Mouse (Mus musculus) kidney, embryonic 15.5 days (tissue): ENCODE measurements around the gene Ryr2. TPM values are rescaled to one million over a fixed set of nuclear protein-coding genes. Genes with fewer than 3 reads are reported as not detected.

ENCODE experiments used
- ATAC-seq: fragments of 200-750 bp; cut with Nextera tagmentation; replicated peaks from 2 replicates; pipeline ENCODE4 v1.8.0; 2017; ENCODE audit warnings: moderate TSS enrichment; ENCODE audit not compliant: low FRiP score
- H3K27ac ChIP-seq: fragments of 300-500 bp; sonication (generic); 2 replicates; pipeline ENCODE4 v1.5.1; 2015; ENCODE audit warnings: mild to moderate bottlenecking, inconsistent platforms
- H3K27me3 ChIP-seq: fragments of 300-500 bp; sonication (generic); 2 replicates; pipeline ENCODE4 v1.6.1; 2015; ENCODE audit warnings: inconsistent platforms
- H3K36me3 ChIP-seq: fragments of 300-500 bp; sonication (generic); 2 replicates; pipeline ENCODE4 v1.6.1; 2015; ENCODE audit warnings: inconsistent platforms
- H3K4me1 ChIP-seq: fragments of 300-500 bp; sonication (generic); 2 replicates; pipeline ENCODE4 v1.6.1; 2015; ENCODE audit warnings: inconsistent platforms
- H3K4me2 ChIP-seq: fragments of 300-500 bp; sonication (generic); 2 replicates; pipeline ENCODE4 v1.6.1; 2015; ENCODE audit warnings: moderate library complexity, mild to moderate bottlenecking, inconsistent platforms
- H3K4me3 ChIP-seq: fragments of 300-500 bp; sonication (generic); replicated peaks from 2 replicates; pipeline ENCODE4 v1.5.1; 2015; ENCODE audit warnings: mild to moderate bottlenecking, inconsistent platforms
- H3K9ac ChIP-seq: fragments of 300-500 bp; sonication (generic); 2 replicates; pipeline ENCODE4 v1.6.1; 2015; ENCODE audit warnings: mild to moderate bottlenecking, inconsistent platforms
- H3K9me3 ChIP-seq: fragments of 300-500 bp; sonication (generic); replicated peaks from 2 replicates; pipeline ENCODE4 v1.6.1; 2016; ENCODE audit warnings: inconsistent platforms
- WGBS: fragments of 180-500 bp; shearing (Covaris S2); methylation state at CpG from one replicate; pipeline ENCODE4 v1.1.7; 2015; ENCODE audit warnings: mixed read lengths; 5-methylcytosine and 5-hydroxymethylcytosine counted together
- polyA plus RNA-seq: library from polyadenylated mRNA; unstranded; fragments of >200 nt; fragmentation: Nextera tagmentation; extraction: Ambion mirVana; gene quantifications from 2 replicates; pipeline ENCODE4 v1.2.1, GENCODE M21; 2015

Ryr2 gene
- polyA plus RNA-seq, 1 experiment from 2014 or later = 0.42 TPM

- 86% methylated on average over 4 of the region's 4 CpGs for WGBS
- no peaks in the 10 kb centered on the region for H3K27me3 ChIP-seq
- H3K36me3 ChIP-seq = no peaks in the 10 kb centered on the region
- no peak overlapping the region for H3K4me3 ChIP-seq
- H3K4me2 ChIP-seq = no peak overlapping the region
- no peak overlapping the region for H3K27ac ChIP-seq
- no peaks in the 10 kb centered on the region for H3K4me1 ChIP-seq
- ATAC-seq = no peak
- H3K9me3 ChIP-seq = no peaks in the 10 kb centered on the region
- no peak overlapping the region for H3K9ac ChIP-seq
Observed at GRCm38 (mm10) chr13:12029326-12029725, 77.4 kb downstream of the Ryr2 start.

DNA sequence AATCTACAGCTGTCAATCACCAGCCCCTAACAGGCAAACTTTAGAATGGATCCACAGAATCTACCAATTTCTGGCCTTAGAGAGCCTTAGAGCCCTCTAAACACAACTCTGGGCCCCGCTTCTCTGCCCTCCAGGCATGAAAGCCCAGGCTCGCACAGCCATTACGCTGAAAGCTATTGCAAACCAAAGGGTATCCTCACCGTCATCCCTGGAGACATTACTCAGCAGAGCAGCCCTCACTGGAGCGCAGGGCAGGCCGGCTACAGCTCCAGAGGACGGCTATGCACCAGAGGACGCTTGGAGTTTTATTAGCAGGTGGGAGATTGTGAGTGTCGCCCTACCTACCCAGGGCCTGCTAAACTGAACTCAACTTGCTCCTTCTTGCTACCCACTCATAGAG is 88.7 kb downstream of the Ryr2 start:
- WGBS = 82% methylated on average over 9 of the region's 9 CpGs
- no peak for ATAC-seq
- no peaks in the 10 kb centered on the region for H3K27me3 ChIP-seq
- no peak overlapping the region for H3K4me3 ChIP-seq
- H3K36me3 ChIP-seq = no peaks in the 10 kb centered on the region
- no peak overlapping the region for H3K9ac ChIP-seq
- H3K4me1 ChIP-seq = no peaks in the 10 kb centered on the region
- no peak overlapping the region for H3K4me2 ChIP-seq
- no peak overlapping the region for H3K27ac ChIP-seq
- H3K9me3 ChIP-seq = no peaks in the 10 kb centered on the region

DNA sequence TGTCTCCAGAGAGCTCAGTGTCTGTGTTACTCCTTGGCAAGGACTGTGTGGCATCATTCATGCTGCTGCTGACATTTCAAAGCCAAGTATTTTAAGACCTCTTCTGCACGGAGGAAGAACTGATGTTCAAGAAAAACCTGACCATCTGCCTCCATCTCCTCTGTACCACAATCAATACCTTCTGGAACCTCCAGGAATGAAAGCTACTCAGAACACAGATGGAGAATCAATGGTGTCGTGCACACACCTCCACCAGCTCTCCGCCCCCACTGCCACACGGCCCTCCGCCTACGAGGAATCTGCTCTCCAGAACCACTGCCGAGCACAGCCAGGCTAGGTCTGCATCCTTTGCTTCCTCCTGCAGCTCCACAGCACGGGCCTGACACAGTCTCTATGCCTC is 92.8 kb downstream of the Ryr2 start:
- no peak for ATAC-seq
- Histone ChIP-seq H3K9me3 (no peaks in the 10 kb centered on the region), H3K4me3 (no peak overlapping the region), H3K27ac (no peak overlapping the region), H3K36me3 (no peaks in the 10 kb centered on the region), H3K27me3 (no peaks in the 10 kb centered on the region), H3K4me2 (no peak overlapping the region), H3K9ac (no peak overlapping the region), H3K4me1 (no peaks in the 10 kb centered on the region)
- 64% methylated on average over 8 of the region's 8 CpGs for WGBS

DNA sequence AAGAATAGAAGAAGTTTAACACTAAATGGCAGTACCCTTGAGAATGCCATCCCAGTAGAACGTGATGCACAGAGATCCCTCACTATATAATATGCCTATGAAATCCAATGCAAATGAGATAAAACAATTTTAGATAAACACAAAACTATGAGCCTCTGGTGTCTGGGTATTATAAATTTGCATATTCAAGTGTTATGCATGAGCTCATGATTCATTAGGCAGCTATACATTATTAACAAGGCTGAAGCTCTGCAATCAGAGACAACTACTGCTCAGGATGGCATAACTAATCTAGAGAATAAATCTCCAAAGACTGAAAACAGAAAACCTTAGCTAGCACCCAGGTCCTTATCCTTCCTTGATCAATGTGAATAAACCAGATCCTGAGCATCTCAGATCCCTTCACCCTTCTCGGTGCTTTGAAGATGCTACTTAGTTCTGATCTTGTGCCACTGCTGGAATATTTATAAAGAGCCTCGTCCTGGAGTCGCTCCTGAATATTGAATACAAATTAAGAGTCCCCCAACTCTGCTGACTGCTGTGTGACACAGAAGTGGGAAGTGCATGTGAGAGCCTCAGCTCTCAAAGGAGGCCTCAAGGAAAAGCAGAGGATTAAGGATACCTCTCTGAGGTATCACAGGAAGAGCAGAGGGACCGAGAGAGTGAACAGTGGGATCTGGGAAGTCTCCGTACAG is 97.6 kb downstream of the Ryr2 start:
- Histone ChIP-seq H3K4me1 (no peaks in the 10 kb centered on the region), H3K4me2 (no peak overlapping the region), H3K36me3 (no peaks in the 10 kb centered on the region), H3K27ac (no peak overlapping the region), H3K9ac (no peak overlapping the region), H3K4me3 (no peak overlapping the region), H3K9me3 (no peaks in the 10 kb centered on the region), H3K27me3 (no peaks in the 10 kb centered on the region)
- WGBS = 82% methylated on average over 6 of the region's 6 CpGs
- ATAC-seq = no peak

DNA sequence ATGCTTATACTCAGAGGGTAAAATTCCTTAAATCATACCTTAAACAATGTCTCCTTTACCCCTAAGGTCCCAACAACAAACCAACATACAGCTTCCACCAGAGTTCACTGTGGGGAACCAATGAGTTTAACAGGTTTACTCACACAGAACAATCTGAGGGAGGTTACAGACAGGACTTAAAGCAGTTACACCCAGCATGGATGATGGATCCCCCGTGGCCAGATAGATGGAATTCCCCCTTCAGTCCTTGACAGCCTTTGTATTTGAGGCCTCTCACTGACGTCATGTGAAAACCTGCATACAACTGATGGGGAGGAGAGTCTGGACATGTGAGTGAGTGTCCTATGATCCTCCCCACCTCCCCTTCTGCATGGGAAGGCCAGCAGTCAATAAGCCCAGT is 99.2 kb downstream of the Ryr2 start:
- Histone ChIP-seq H3K4me2 (no peak overlapping the region), H3K36me3 (no peaks in the 10 kb centered on the region), H3K4me3 (no peak overlapping the region), H3K9me3 (no peaks in the 10 kb centered on the region), H3K4me1 (no peaks in the 10 kb centered on the region), H3K27me3 (no peaks in the 10 kb centered on the region), H3K9ac (no peak overlapping the region), H3K27ac (no peak overlapping the region)
- no peak for ATAC-seq
- WGBS = 80% methylated on average over 2 of the region's 2 CpGs

DNA sequence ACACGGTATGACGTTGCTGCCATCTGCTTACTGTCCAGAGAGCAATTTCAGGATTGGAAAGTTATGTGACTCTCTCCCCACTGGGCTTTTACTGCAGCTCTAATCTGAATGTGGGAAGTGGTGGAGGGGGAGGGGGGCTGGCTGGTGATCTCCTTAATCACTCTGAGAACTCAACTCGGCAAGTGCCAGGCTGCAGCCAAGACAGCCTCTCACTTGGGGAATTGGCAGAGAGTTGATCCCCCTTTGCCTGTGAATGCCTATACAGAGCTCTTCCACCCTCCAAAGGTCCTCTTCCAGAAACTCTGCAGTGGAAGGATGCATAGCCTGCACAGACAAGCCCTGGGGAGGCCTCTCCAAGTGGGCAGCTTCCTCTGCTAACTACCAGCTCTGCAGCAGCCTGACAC is 104.9 kb downstream of the Ryr2 start:
- no peak overlapping the region for H3K9ac ChIP-seq
- ATAC-seq = no peak
- H3K27ac ChIP-seq = no peak overlapping the region
- H3K4me1 ChIP-seq = no peaks in the 10 kb centered on the region
- H3K36me3 ChIP-seq = no peaks in the 10 kb centered on the region
- no peaks in the 10 kb centered on the region for H3K9me3 ChIP-seq
- H3K4me2 ChIP-seq = no peak overlapping the region
- H3K4me3 ChIP-seq = no peak overlapping the region
- 53% methylated on average over 3 of the region's 3 CpGs for WGBS
- H3K27me3 ChIP-seq = no peaks in the 10 kb centered on the region

- 72% methylated on average over 4 of the region's 4 CpGs for WGBS
- Histone ChIP-seq H3K9me3 (no peaks in the 10 kb centered on the region), H3K4me1 (no peaks in the 10 kb centered on the region), H3K27me3 (no peaks in the 10 kb centered on the region), H3K36me3 (no peaks in the 10 kb centered on the region), H3K4me2 (no peak overlapping the region), H3K9ac (no peak overlapping the region), H3K27ac (no peak overlapping the region), H3K4me3 (no peak overlapping the region)
- ATAC-seq = no peak
Observed at GRCm38 (mm10) chr13:11999851-12000250, 106.9 kb downstream of the Ryr2 start.

- Histone ChIP-seq H3K27me3 (no peaks in the 10 kb centered on the region), H3K27ac (no peak overlapping the region), H3K4me2 (no peak overlapping the region), H3K9ac (no peak overlapping the region), H3K36me3 (no peaks in the 10 kb centered on the region), H3K9me3 (no peaks in the 10 kb centered on the region), H3K4me1 (no peaks in the 10 kb centered on the region), H3K4me3 (no peak overlapping the region)
- WGBS = 76% methylated on average over 2 of the region's 2 CpGs
- no peak for ATAC-seq
Observed at GRCm38 (mm10) chr13:11997366-11997765, 109.4 kb downstream of the Ryr2 start.

DNA sequence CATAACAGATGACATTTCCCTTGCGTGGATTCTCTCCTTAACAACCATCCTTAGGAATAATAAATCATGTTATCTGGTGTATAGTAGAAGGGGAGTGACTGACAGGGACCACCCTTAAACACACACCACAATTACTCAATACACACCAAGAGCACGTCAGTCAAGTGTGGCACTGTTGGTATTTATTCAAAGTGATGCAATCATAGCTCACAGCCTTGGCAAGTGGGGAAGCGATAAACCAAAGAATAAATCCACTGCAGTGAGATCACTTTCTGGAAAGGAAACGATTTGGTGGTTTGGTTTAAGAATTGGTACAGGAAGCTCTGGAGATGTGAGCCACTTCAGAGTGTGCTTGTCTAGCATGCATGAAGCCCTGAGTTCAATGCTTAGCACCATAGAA is 119.2 kb downstream of the Ryr2 start:
- H3K4me1 ChIP-seq = no peaks in the 10 kb centered on the region
- no peak overlapping the region for H3K27ac ChIP-seq
- H3K4me3 ChIP-seq = no peak overlapping the region
- no peaks in the 10 kb centered on the region for H3K27me3 ChIP-seq
- no peaks in the 10 kb centered on the region for H3K36me3 ChIP-seq
- H3K9ac ChIP-seq = no peak overlapping the region
- 71% methylated on average over 4 of the region's 4 CpGs for WGBS
- no peak overlapping the region for H3K4me2 ChIP-seq
- H3K9me3 ChIP-seq = no peaks in the 10 kb centered on the region
- no peak for ATAC-seq

DNA sequence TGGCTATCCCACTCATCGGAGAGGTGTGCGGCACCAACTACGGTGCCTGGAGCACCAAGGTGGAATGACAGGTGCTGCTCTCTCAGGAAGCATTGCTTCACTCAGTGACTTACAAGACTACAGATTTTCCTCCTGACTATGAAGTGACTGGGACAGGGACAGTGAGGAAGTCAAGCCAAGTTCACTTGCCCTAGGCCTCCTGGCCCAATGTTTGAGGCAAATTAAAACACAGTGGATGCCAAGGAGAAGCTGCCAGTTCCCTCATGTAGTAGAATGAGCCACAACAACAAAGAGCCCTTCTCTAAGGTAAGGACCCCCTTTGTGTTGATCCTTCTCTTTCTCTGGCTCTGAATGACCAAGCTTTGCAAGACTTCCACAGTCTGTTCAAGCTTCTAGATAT is 121.7 kb downstream of the Ryr2 start:
- no peaks in the 10 kb centered on the region for H3K36me3 ChIP-seq
- no peaks in the 10 kb centered on the region for H3K4me1 ChIP-seq
- H3K27ac ChIP-seq = no peak overlapping the region
- no peak overlapping the region for H3K9ac ChIP-seq
- no peak overlapping the region for H3K4me3 ChIP-seq
- no peaks in the 10 kb centered on the region for H3K27me3 ChIP-seq
- no peak for ATAC-seq
- H3K9me3 ChIP-seq = no peaks in the 10 kb centered on the region
- 98% methylated on average over 3 of the region's 3 CpGs for WGBS
- no peak overlapping the region for H3K4me2 ChIP-seq

- ATAC-seq = no peak
- Histone ChIP-seq H3K9me3 (no peaks in the 10 kb centered on the region), H3K4me3 (no peak overlapping the region), H3K36me3 (no peaks in the 10 kb centered on the region), H3K4me1 (no peaks in the 10 kb centered on the region), H3K27ac (no peak overlapping the region), H3K9ac (no peak overlapping the region), H3K27me3 (no peaks in the 10 kb centered on the region), H3K4me2 (no peak overlapping the region)
Observed at GRCm38 (mm10) chr13:11978997-11979396, 127.7 kb downstream of the Ryr2 start.

GRCm38 (mm10) chr13:11978359-11978758 is 128.4 kb downstream of the Ryr2 start:
- Histone ChIP-seq H3K27me3 (no peaks in the 10 kb centered on the region), H3K4me2 (no peak overlapping the region), H3K36me3 (no peaks in the 10 kb centered on the region), H3K9ac (no peak overlapping the region), H3K27ac (no peak overlapping the region), H3K4me3 (no peak overlapping the region), H3K9me3 (no peaks in the 10 kb centered on the region), H3K4me1 (no peaks in the 10 kb centered on the region)
- ATAC-seq = no peak
- 67% methylated on average over 2 of the region's 2 CpGs for WGBS

DNA sequence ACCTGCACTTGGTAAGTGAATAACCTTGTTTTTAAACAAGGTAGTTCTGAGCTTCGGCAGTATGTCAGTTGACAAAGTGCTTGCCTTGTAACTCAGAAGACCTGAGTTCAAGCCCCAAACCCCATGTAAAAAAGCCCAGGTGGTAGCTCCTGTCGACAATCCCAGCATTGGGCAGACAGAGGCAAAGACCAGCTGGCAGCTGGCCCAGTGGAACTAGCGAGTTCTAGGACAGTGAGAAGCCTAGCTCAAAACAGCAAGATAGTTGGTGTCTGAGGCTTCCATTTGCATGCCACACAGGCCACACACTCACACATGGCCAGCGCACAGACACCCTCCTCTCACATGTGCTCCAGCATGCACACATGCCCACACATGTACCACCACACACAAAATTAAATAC is 129.1 kb downstream of the Ryr2 start:
- Histone ChIP-seq H3K4me3 (no peak overlapping the region), H3K4me1 (no peaks in the 10 kb centered on the region), H3K27me3 (no peaks in the 10 kb centered on the region), H3K9ac (no peak overlapping the region), H3K9me3 (no peaks in the 10 kb centered on the region), H3K4me2 (no peak overlapping the region), H3K36me3 (no peaks in the 10 kb centered on the region), H3K27ac (no peak overlapping the region)
- ATAC-seq = no peak
- 64% methylated on average over 4 of the region's 4 CpGs for WGBS
